Mouse (Mus musculus) heart, adult 9 months (tissue): ENCODE measurements around the gene Tmem170.
"Not testable (repeated sequence)": the region's sequence is repeated elsewhere in the genome, so short reads cannot be mapped to it uniquely, and the experiment has no call there.

ENCODE experiments used
- DNase-seq, 2 experiments: peaks; one replicate each; pipeline ENCODE4 v3.0.0; 2022; ENCODE audit warnings: low spot score in 2 of 2

Gene Tmem170

GRCm38 (mm10) chr8:111875758-111876157, 792 bp downstream of the Tmem170 start:
- peak in 1 of 2 experiments; percentile 13 for DNase-seq

GRCm38 (mm10) chr8:111871278-111871677, 5.3 kb downstream of the Tmem170 start:
- no peak for DNase-seq

GRCm38 (mm10) chr8:111870379-111870778, 6.2 kb downstream of the Tmem170 start:
- no peak for DNase-seq

- no peak for DNase-seq
Measured at GRCm38 (mm10) chr8:111868664-111869063, 7.9 kb downstream of the Tmem170 start.

GRCm38 (mm10) chr8:111865857-111866256, 10.7 kb downstream of the Tmem170 start:
- no peak for DNase-seq

- no peak for DNase-seq
Measured at GRCm38 (mm10) chr8:111865130-111865852, 11.3 kb downstream of the Tmem170 start.

GRCm38 (mm10) chr8:111864648-111865047, 11.9 kb downstream of the Tmem170 start:
- no peak for DNase-seq

- no peak for DNase-seq
Measured at GRCm38 (mm10) chr8:111863280-111863679, 13.3 kb downstream of the Tmem170 start.

- DNase-seq = no peak
Measured at GRCm38 (mm10) chr8:111855977-111856376, 20.6 kb downstream of the Tmem170 start.

GRCm38 (mm10) chr8:111853861-111854501, 22.6 kb downstream of the Tmem170 start, which contains the start of gene Cfdp1:
Gene Cfdp1 (minus strand): TSS chr8:111854291.
- DNase-seq = peak; percentile 97 to 99

GRCm38 (mm10) chr8:111853219-111853618, 23.3 kb downstream of the Tmem170 start:
- not testable (repeated sequence) for DNase-seq

- DNase-seq = no peak
Measured at GRCm38 (mm10) chr8:111846746-111847145, 29.8 kb downstream of the Tmem170 start.

GRCm38 (mm10) chr8:111835540-111835939, 41.0 kb downstream of the Tmem170 start:
- DNase-seq = no peak

GRCm38 (mm10) chr8:111834011-111834410, 42.5 kb downstream of the Tmem170 start:
- peak; percentile 30 to 31 for DNase-seq

- DNase-seq = no peak
Measured at GRCm38 (mm10) chr8:111832983-111833382, 43.6 kb downstream of the Tmem170 start.

- no peak for DNase-seq
Measured at GRCm38 (mm10) chr8:111831996-111832395, 44.6 kb downstream of the Tmem170 start.

GRCm38 (mm10) chr8:111828595-111828994, 48.0 kb downstream of the Tmem170 start:
- peak in 1 of 2 experiments; percentile 42 for DNase-seq

GRCm38 (mm10) chr8:111825219-111825618, 51.3 kb downstream of the Tmem170 start:
- no peak for DNase-seq

GRCm38 (mm10) chr8:111824334-111824733, 52.2 kb downstream of the Tmem170 start:
- DNase-seq = no peak

- peak in 1 of 2 experiments; percentile 37 for DNase-seq
Measured at GRCm38 (mm10) chr8:111821199-111821598, 55.4 kb downstream of the Tmem170 start.

GRCm38 (mm10) chr8:111820691-111821090, 55.9 kb downstream of the Tmem170 start:
- no peak for DNase-seq

GRCm38 (mm10) chr8:111820018-111820417, 56.5 kb downstream of the Tmem170 start:
- peak; percentile 25 to 64 for DNase-seq

GRCm38 (mm10) chr8:111818556-111818955, 58.0 kb downstream of the Tmem170 start:
- no peak for DNase-seq
